Mouse (Mus musculus): ENCODE results near the gene Gm28372. TPM values are rescaled to one million over a fixed set of nuclear protein-coding genes. Genes with fewer than 3 reads are reported as not detected.

The Gm28372 gene
- polyA plus RNA-seq, 1 experiment from 2014 or later: not detected

GRCm38 (mm10) chr2:130401891-130402290 is 3.1 kb upstream of the Gm28372 start:
- Histone ChIP-seq H3K27me3 (ENCODE audit: control insufficient read depth, insufficient read depth, low read length) (peaks cover 11% of the 10 kb centered on the region), H3K36me3 (ENCODE audit: control insufficient read depth, insufficient read depth, low read length) (no peaks in the 10 kb centered on the region), H3K27ac (ENCODE audit: low read depth, low read length) (no peak overlapping the region), H3K4me1 (ENCODE audit: control insufficient read depth, insufficient read depth, low read length) (peaks cover 3% of the 10 kb centered on the region), H3K9ac (ENCODE audit: low read length) (no peak overlapping the region), H3K4me2 (no peak overlapping the region), H3K4me3 (ENCODE audit: low read depth, low read length) (no peak overlapping the region), H3K9me3 (ENCODE audit: control insufficient read depth, low read length) (no peaks in the 10 kb centered on the region)
- WGBS: 89% methylated on average over 4 of the region's 4 CpGs
- DNase-seq (ENCODE audit: low spot score, missing footprints) (no peak), ATAC-seq (ENCODE audit: low FRiP score) (no peak)

- no peak for ATAC-seq (ENCODE audit: low FRiP score)
- no peak within 1 kb of the TSS for H3K27ac ChIP-seq (ENCODE audit: low read depth, low read length)
- no peaks in the 10 kb centered on the region for H3K27me3 ChIP-seq (ENCODE audit: control insufficient read depth, insufficient read depth, low read length)
- H3K4me2 ChIP-seq: no peak within 1 kb of the TSS
- H3K9me3 ChIP-seq (ENCODE audit: control insufficient read depth, low read length): no peaks in the 10 kb centered on the region
- H3K9ac ChIP-seq (ENCODE audit: low read length): no peak within 1 kb of the TSS
- no peaks in the 10 kb centered on the region for H3K4me1 ChIP-seq (ENCODE audit: control insufficient read depth, insufficient read depth, low read length)
- no peak within 1 kb of the TSS for H3K4me3 ChIP-seq (ENCODE audit: low read depth, low read length)
- no peaks in the 10 kb centered on the region for H3K36me3 ChIP-seq (ENCODE audit: control insufficient read depth, insufficient read depth, low read length)
- WGBS: 75% methylated on average over 2 of the region's 2 CpGs
- no peak for DNase-seq (ENCODE audit: low spot score, missing footprints)
Measured at GRCm38 (mm10) chr2:130406178-130406577, 1.1 kb downstream of the Gm28372 start, which contains the start of gene Tmem239. Gene Tmem239 (plus strand): TSS chr2:130406478.

- no peaks in the 10 kb centered on the region for H3K36me3 ChIP-seq (ENCODE audit: control insufficient read depth, insufficient read depth, low read length)
- WGBS: 15% methylated on average over 6 of the region's 6 CpGs
- no peak overlapping the region for H3K27ac ChIP-seq (ENCODE audit: low read depth, low read length)
- H3K4me2 ChIP-seq: no peak overlapping the region
- peak; percentile 88 for DNase-seq (ENCODE audit: low spot score, missing footprints)
- H3K4me3 ChIP-seq (ENCODE audit: low read depth, low read length): no peak overlapping the region
- H3K9ac ChIP-seq (ENCODE audit: low read length): no peak overlapping the region
- H3K27me3 ChIP-seq (ENCODE audit: control insufficient read depth, insufficient read depth, low read length): no peaks in the 10 kb centered on the region
- no peaks in the 10 kb centered on the region for H3K9me3 ChIP-seq (ENCODE audit: control insufficient read depth, low read length)
- no peaks in the 10 kb centered on the region for H3K4me1 ChIP-seq (ENCODE audit: control insufficient read depth, insufficient read depth, low read length)
- no peak for ATAC-seq (ENCODE audit: low FRiP score)
Measured at GRCm38 (mm10) chr2:130408194-130408593, 3.2 kb downstream of the Gm28372 start.

- Histone ChIP-seq H3K4me3 (ENCODE audit: low read depth, low read length) (no peak overlapping the region), H3K4me2 (no peak overlapping the region), H3K9ac (ENCODE audit: low read length) (no peak overlapping the region), H3K9me3 (ENCODE audit: control insufficient read depth, low read length) (no peaks in the 10 kb centered on the region), H3K27ac (ENCODE audit: low read depth, low read length) (no peak overlapping the region), H3K4me1 (ENCODE audit: control insufficient read depth, insufficient read depth, low read length) (no peaks in the 10 kb centered on the region), H3K27me3 (ENCODE audit: control insufficient read depth, insufficient read depth, low read length) (no peaks in the 10 kb centered on the region), H3K36me3 (ENCODE audit: control insufficient read depth, insufficient read depth, low read length) (no peaks in the 10 kb centered on the region; the same call in 1 of the 2 replicates)
- 39% methylated on average over 16 of the region's 16 CpGs for WGBS
- ATAC-seq (ENCODE audit: low FRiP score) (peak; percentile 84), DNase-seq (ENCODE audit: low spot score, missing footprints) (peak; percentile 98)
Measured at GRCm38 (mm10) chr2:130411558-130412495, 6.8 kb downstream of the Gm28372 start.

- no peak for DNase-seq (ENCODE audit: low spot score, missing footprints)
- WGBS: 80% methylated on average over 3 of the region's 3 CpGs
- no peak overlapping the region for H3K4me3 ChIP-seq (ENCODE audit: low read depth, low read length)
- no peaks in the 10 kb centered on the region for H3K9me3 ChIP-seq (ENCODE audit: control insufficient read depth, low read length)
- H3K27ac ChIP-seq (ENCODE audit: low read depth, low read length): no peak overlapping the region
- no peaks in the 10 kb centered on the region for H3K4me1 ChIP-seq (ENCODE audit: control insufficient read depth, insufficient read depth, low read length)
- no peaks in the 10 kb centered on the region for H3K27me3 ChIP-seq (ENCODE audit: control insufficient read depth, insufficient read depth, low read length)
- no peak for ATAC-seq (ENCODE audit: low FRiP score)
- H3K36me3 ChIP-seq (ENCODE audit: control insufficient read depth, insufficient read depth, low read length): no peaks in the 10 kb centered on the region; the same call in 1 of the 2 replicates
- H3K9ac ChIP-seq (ENCODE audit: low read length): no peak overlapping the region
- H3K4me2 ChIP-seq: no peak overlapping the region
Measured at GRCm38 (mm10) chr2:130412775-130413174, 7.7 kb downstream of the Gm28372 start.

GRCm38 (mm10) chr2:130414094-130414856 is 9.2 kb downstream of the Gm28372 start:
- H3K4me3 ChIP-seq (ENCODE audit: low read depth, low read length): no peak overlapping the region
- WGBS: 73% methylated on average over 6 of the region's 6 CpGs
- H3K9ac ChIP-seq (ENCODE audit: low read length): no peak overlapping the region
- H3K36me3 ChIP-seq (ENCODE audit: control insufficient read depth, insufficient read depth, low read length): no peaks in the 10 kb centered on the region; the same call in 1 of the 2 replicates
- H3K27me3 ChIP-seq (ENCODE audit: control insufficient read depth, insufficient read depth, low read length): no peaks in the 10 kb centered on the region
- no peak overlapping the region for H3K27ac ChIP-seq (ENCODE audit: low read depth, low read length)
- H3K9me3 ChIP-seq (ENCODE audit: control insufficient read depth, low read length): no peaks in the 10 kb centered on the region
- DNase-seq (ENCODE audit: low spot score, missing footprints) (no peak), ATAC-seq (ENCODE audit: low FRiP score) (no peak)
- H3K4me2 ChIP-seq: no peak overlapping the region
- H3K4me1 ChIP-seq (ENCODE audit: control insufficient read depth, insufficient read depth, low read length): no peaks in the 10 kb centered on the region

GRCm38 (mm10) chr2:130421781-130422620 is 17.0 kb downstream of the Gm28372 start:
- Histone ChIP-seq H3K4me3 (ENCODE audit: low read depth, low read length) (no peak overlapping the region), H3K36me3 (ENCODE audit: control insufficient read depth, insufficient read depth, low read length) (no peaks in the 10 kb centered on the region; the same call in 1 of the 2 replicates), H3K27ac (ENCODE audit: low read depth, low read length) (no peak overlapping the region), H3K4me2 (no peak overlapping the region), H3K9ac (ENCODE audit: low read length) (no peak overlapping the region), H3K4me1 (ENCODE audit: control insufficient read depth, insufficient read depth, low read length) (peaks cover 12% of the 10 kb centered on the region), H3K9me3 (ENCODE audit: control insufficient read depth, low read length) (no peaks in the 10 kb centered on the region), H3K27me3 (ENCODE audit: control insufficient read depth, insufficient read depth, low read length) (no peaks in the 10 kb centered on the region)
- no peak for DNase-seq (ENCODE audit: low spot score, missing footprints)
- WGBS: 95% methylated on average over 26 of the region's 26 CpGs
- ATAC-seq (ENCODE audit: low FRiP score): no peak

GRCm38 (mm10) chr2:130423397-130424125 is 18.5 kb downstream of the Gm28372 start:
- peak overlapping the region; percentile 60 for H3K4me3 ChIP-seq (ENCODE audit: low read depth, low read length)
- H3K36me3 ChIP-seq (ENCODE audit: control insufficient read depth, insufficient read depth, low read length): no peaks in the 10 kb centered on the region; the same call in 1 of the 2 replicates
- DNase-seq (ENCODE audit: low spot score, missing footprints) (peak; percentile 87), ATAC-seq (ENCODE audit: low FRiP score) (peak; percentile 76)
- H3K9me3 ChIP-seq (ENCODE audit: control insufficient read depth, low read length): no peaks in the 10 kb centered on the region
- peaks cover 12% of the 10 kb centered on the region for H3K4me1 ChIP-seq (ENCODE audit: control insufficient read depth, insufficient read depth, low read length)
- H3K9ac ChIP-seq (ENCODE audit: low read length): peak overlapping the region; percentile 76
- 16% methylated on average over 49 of the region's 49 CpGs for WGBS
- peak overlapping the region; percentile 83 for H3K4me2 ChIP-seq
- H3K27me3 ChIP-seq (ENCODE audit: control insufficient read depth, insufficient read depth, low read length): no peaks in the 10 kb centered on the region
- peak overlapping the region; percentile 58 for H3K27ac ChIP-seq (ENCODE audit: low read depth, low read length)
